Mouse (Mus musculus) kidney, embryonic 14.5 days (tissue): ENCODE measurements around the gene Trim71. TPM values are rescaled to one million over a fixed set of nuclear protein-coding genes. Genes with fewer than 3 reads are reported as not detected.

ENCODE experiments used
- ATAC-seq: fragments of 200-750 bp; cut with Nextera tagmentation; 2 replicates; pipeline ENCODE4 v1.8.0; 2017; ENCODE audit warnings: moderate number of reproducible peaks, mild to moderate bottlenecking, moderate TSS enrichment, moderate library complexity; ENCODE audit not compliant: low FRiP score, low TSS enrichment
- H3K27ac ChIP-seq: fragments of 300-500 bp; sonication (generic); 2 replicates; pipeline ENCODE4 v1.5.1; 2014; ENCODE audit warnings: low read depth, mild to moderate bottlenecking, low read length, moderate library complexity, mixed read lengths
- H3K27me3 ChIP-seq: fragments of 300-500 bp; sonication (generic); 2 replicates; pipeline ENCODE4 v1.6.1; 2014; ENCODE audit warnings: mild to moderate bottlenecking, low read length; ENCODE audit not compliant: control insufficient read depth, insufficient read depth
- H3K36me3 ChIP-seq: fragments of 300-500 bp; sonication (generic); 2 replicates; pipeline ENCODE4 v1.6.1; 2014; ENCODE audit warnings: low read length, mixed read lengths; ENCODE audit not compliant: control insufficient read depth, insufficient read depth
- H3K4me1 ChIP-seq: fragments of 300-500 bp; sonication (generic); 2 replicates; pipeline ENCODE4 v1.6.1; 2014; ENCODE audit warnings: low read length, mixed read lengths; ENCODE audit not compliant: control insufficient read depth, insufficient read depth
- H3K4me2 ChIP-seq: fragments of 300-500 bp; sonication (generic); replicated peaks from 2 replicates; pipeline ENCODE4 v1.6.1; 2014; ENCODE audit warnings: low read depth, mild to moderate bottlenecking, low read length
- H3K4me3 ChIP-seq: fragments of 300-500 bp; sonication (generic); 2 replicates; pipeline ENCODE4 v1.5.1; 2014; ENCODE audit warnings: mild to moderate bottlenecking, low read length
- H3K9ac ChIP-seq: fragments of 300-500 bp; sonication (generic); 2 replicates; pipeline ENCODE4 v1.6.1; 2014; ENCODE audit warnings: low read depth, mild to moderate bottlenecking, low read length, moderate library complexity
- H3K9me3 ChIP-seq: fragments of 300-500 bp; sonication (generic); 2 replicates; pipeline ENCODE4 v1.6.1; 2016; ENCODE audit warnings: low read length; ENCODE audit not compliant: control insufficient read depth
- WGBS: fragments of 180-500 bp; shearing (Covaris S2); extraction: QIAGEN DNeasy Blood & Tissue Kit; methylation state at CpG from one replicate; pipeline ENCODE4 v1.1.7; 2014; 5-methylcytosine and 5-hydroxymethylcytosine counted together
- polyA plus RNA-seq: library from polyadenylated mRNA; unstranded; fragments of >200 nt; fragmentation: Nextera tagmentation; extraction: Ambion mirVana; gene quantifications from 2 replicates; pipeline ENCODE4 v1.2.1, GENCODE M21; 2014

The Trim71 gene
- polyA plus RNA-seq, 1 experiment from 2014 or later, result 1.1 TPM

DNA sequence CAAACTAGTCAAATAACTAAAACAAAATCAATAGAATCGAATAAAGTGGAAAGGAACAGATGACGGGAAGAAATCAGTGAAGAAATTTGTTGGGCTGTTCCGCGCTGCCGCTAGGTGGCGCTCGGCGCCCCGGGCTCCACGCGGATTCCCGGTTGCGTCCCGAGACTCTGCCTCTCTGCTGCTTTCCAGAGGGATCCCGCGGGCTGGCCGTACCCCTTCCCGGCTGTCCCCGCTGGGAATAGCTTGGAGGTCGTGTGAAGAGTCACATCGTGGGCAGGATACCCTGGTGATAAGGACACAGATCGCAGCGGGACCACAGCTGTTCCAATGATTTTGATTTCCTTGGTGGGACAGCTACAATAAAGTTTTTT is 19.6 kb upstream of the Trim71 start:
- peaks cover 5% of the 10 kb centered on the region; the same call in 1 of the 2 replicates for H3K4me1 ChIP-seq
- no peaks in the 10 kb centered on the region for H3K9me3 ChIP-seq
- under 1% methylated on average over 23 of the region's 23 CpGs for WGBS
- ATAC-seq, result peak; percentile 58; the same call in 1 of the 2 replicates
- H3K27ac ChIP-seq, result 0 out of 2 replicates have a peak overlapping the region, but pooled peaks have one; percentile 59
- H3K36me3 ChIP-seq, result peaks cover 15% of the 10 kb centered on the region
- H3K4me2 ChIP-seq, result peak overlapping the region; percentile 86
- peak overlapping the region; percentile 55 for H3K9ac ChIP-seq
- H3K27me3 ChIP-seq, result no peaks in the 10 kb centered on the region
- peak overlapping the region; percentile 43 for H3K4me3 ChIP-seq

DNA sequence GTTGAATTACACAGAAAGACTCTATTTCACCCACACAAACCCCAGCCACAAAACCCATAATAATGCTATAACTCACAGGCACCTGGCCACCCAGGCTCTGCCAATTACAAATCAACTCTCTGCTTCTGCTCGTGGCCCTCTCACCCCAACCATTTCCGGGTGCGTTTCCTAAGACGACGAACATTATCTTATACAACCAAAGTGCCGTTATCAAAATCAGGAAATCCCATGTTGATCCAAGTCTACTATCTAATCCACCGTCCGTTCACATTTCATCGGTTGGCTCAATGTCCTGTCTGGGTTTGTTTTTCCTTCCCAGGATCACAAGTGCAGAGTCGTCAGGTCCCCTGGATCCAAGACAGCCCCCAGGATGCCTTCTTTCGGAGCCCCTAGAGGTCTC is 14.5 kb upstream of the Trim71 start:
- Histone ChIP-seq H3K9ac (no peak overlapping the region), H3K36me3 (no peaks in the 10 kb centered on the region), H3K27me3 (no peaks in the 10 kb centered on the region), H3K27ac (no peak overlapping the region), H3K9me3 (no peaks in the 10 kb centered on the region), H3K4me1 (no peaks in the 10 kb centered on the region), H3K4me3 (no peak overlapping the region), H3K4me2 (no peak overlapping the region)
- ATAC-seq, result no peak
- WGBS, result 53% methylated on average over 11 of the region's 11 CpGs

- WGBS, result 85% methylated on average over 1 of the region's 1 CpGs
- Histone ChIP-seq H3K9ac (no peak overlapping the region), H3K27me3 (no peaks in the 10 kb centered on the region), H3K4me3 (no peak overlapping the region), H3K27ac (no peak overlapping the region), H3K4me1 (no peaks in the 10 kb centered on the region), H3K4me2 (no peak overlapping the region), H3K9me3 (no peaks in the 10 kb centered on the region), H3K36me3 (no peaks in the 10 kb centered on the region)
- no peak for ATAC-seq
Observed at GRCm38 (mm10) chr9:114576001-114576400, 11.8 kb upstream of the Trim71 start.

GRCm38 (mm10) chr9:114573528-114573927 is 9.4 kb upstream of the Trim71 start:
- no peaks in the 10 kb centered on the region for H3K4me1 ChIP-seq
- no peak overlapping the region for H3K4me2 ChIP-seq
- no peak overlapping the region for H3K4me3 ChIP-seq
- no peak overlapping the region for H3K27ac ChIP-seq
- H3K9ac ChIP-seq, result no peak overlapping the region
- H3K27me3 ChIP-seq, result no peaks in the 10 kb centered on the region
- no peak for ATAC-seq
- no peaks in the 10 kb centered on the region for H3K9me3 ChIP-seq
- H3K36me3 ChIP-seq, result no peaks in the 10 kb centered on the region
- 61% methylated on average over 5 of the region's 5 CpGs for WGBS

DNA sequence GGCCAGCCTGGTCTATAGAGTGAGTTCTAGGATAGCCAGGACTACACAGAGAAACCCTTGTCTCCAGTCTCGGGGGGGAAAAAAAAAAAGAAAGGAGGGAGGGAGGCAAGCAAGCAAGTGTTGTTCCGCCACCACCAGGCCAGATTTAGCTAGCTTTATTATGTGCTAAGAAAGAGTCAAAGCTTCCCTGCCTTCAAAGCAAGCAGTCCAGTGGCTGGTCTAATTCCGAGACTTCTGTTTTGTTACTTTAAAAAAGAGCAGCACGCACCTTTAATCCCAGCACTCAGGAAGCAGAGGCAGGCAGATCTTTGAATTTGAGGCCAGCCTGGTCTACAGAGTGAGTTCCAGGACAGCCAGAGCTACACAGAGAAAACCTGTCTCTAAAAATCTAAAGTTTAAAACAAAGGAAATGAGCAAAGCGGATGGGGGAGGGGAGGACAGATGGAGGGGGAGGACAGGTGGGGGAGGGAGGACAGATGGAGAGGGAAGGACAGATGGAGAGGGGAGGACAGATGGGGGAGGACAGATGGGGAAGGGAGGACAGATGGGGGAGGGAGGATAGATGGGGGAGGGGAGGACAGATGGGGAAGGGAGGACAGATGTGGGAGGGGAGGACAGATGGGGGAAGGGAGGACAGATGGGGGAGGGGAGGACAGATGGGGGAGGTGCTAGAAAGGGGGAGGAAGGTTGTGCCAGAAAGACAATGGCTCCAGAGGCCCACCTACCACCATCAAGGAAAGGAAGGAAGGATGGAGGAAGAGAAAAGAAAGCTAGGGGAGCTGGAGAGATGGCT is 4.7 kb upstream of the Trim71 start:
- no peak overlapping the region for H3K27ac ChIP-seq
- H3K36me3 ChIP-seq, result no peaks in the 10 kb centered on the region
- H3K9me3 ChIP-seq, result no peaks in the 10 kb centered on the region
- no peak overlapping the region for H3K4me3 ChIP-seq
- no peak for ATAC-seq
- 86% methylated on average over 5 of the region's 5 CpGs for WGBS
- no peaks in the 10 kb centered on the region for H3K27me3 ChIP-seq
- no peak overlapping the region for H3K9ac ChIP-seq
- no peak overlapping the region for H3K4me2 ChIP-seq
- H3K4me1 ChIP-seq, result no peaks in the 10 kb centered on the region

DNA sequence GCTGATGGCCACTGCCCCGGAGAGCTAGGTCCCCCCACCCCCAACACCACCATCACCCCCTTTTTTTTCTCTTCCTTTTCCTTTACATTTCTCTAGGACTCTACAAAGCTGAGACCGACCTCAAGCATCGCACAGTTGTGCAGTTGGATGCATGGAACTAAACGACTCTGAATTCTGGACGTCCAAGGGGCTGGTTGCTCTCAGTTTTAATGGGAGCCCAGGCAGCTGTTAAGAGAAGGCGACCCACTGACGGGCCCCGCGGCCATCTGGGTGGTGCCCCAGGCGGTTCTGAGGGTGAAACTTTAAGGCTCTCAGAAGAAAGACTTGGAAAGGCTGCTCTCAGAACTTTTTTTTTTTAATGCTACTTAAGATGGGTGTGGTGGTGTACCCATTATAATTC is 498 bp upstream of the Trim71 start:
- 2% methylated on average over 10 of the region's 10 CpGs for WGBS
- Histone ChIP-seq H3K4me3 (peak overlapping the region; percentile 69), H3K36me3 (no peaks in the 10 kb centered on the region), H3K4me1 (peaks cover 5% of the 10 kb centered on the region; the same call in 1 of the 2 replicates), H3K9me3 (no peaks in the 10 kb centered on the region), H3K4me2 (peak overlapping the region; percentile 96), H3K9ac (peak overlapping the region; percentile 80; the same call in 1 of the 2 replicates), H3K27me3 (peaks cover 14% of the 10 kb centered on the region; the same call in 1 of the 2 replicates), H3K27ac (peak overlapping the region; percentile 86; the same call in 1 of the 2 replicates)
- ATAC-seq, result peak; percentile 11; the same call in 1 of the 2 replicates

DNA sequence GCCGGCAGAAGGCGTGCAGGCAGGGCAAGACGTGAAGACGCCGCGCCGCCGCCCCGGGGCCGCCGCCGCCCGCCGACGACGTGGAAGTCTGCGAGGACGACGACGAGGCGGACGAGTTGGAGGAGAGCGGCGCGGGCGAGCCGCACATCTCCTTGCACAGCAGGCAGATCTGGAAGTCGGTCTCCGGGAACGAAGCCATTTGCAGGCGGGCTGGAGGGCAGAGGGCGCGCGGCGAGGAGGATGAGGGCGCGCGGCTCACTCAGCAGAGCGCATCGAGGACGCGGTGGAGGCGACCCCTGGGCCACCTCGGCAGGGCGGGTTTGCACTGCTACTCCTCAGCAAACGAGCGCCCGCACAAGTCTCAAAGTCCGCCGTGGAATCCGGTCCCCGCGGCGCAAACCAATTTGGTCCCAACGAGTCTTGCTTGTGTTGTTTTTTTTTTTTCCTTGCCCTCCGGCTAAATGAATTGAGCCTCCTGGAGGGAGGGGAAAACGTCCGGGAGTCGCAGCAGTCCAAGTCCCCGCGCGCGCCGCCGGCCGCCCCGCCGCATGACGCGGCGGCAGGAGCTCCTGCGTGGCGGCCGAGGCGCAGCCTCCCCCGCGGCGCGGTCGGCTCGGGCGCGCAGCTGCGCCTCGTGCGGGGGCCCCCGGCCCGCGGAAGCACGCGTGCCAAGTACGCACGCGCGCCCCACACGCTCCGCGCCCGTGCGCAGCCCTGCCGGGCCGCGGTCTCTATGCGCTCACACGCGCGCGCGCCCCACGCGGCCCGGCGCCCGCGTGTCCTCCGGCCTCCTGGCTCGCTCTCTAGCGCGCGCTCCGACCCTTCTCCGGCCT is 1.0 kb downstream of the Trim71 start:
- Histone ChIP-seq H3K27me3 (peaks cover 14% of the 10 kb centered on the region; the same call in 1 of the 2 replicates), H3K9me3 (no peaks in the 10 kb centered on the region), H3K4me3 (peak overlapping the region; percentile 69), H3K4me1 (peaks cover 5% of the 10 kb centered on the region; the same call in 1 of the 2 replicates), H3K4me2 (peak overlapping the region; percentile 96), H3K9ac (peak overlapping the region; percentile 80), H3K27ac (peak overlapping the region; percentile 86), H3K36me3 (no peaks in the 10 kb centered on the region)
- peak; percentile 44; the same call in 1 of the 2 replicates for ATAC-seq
- under 1% methylated on average over 117 of the region's 122 CpGs for WGBS

DNA sequence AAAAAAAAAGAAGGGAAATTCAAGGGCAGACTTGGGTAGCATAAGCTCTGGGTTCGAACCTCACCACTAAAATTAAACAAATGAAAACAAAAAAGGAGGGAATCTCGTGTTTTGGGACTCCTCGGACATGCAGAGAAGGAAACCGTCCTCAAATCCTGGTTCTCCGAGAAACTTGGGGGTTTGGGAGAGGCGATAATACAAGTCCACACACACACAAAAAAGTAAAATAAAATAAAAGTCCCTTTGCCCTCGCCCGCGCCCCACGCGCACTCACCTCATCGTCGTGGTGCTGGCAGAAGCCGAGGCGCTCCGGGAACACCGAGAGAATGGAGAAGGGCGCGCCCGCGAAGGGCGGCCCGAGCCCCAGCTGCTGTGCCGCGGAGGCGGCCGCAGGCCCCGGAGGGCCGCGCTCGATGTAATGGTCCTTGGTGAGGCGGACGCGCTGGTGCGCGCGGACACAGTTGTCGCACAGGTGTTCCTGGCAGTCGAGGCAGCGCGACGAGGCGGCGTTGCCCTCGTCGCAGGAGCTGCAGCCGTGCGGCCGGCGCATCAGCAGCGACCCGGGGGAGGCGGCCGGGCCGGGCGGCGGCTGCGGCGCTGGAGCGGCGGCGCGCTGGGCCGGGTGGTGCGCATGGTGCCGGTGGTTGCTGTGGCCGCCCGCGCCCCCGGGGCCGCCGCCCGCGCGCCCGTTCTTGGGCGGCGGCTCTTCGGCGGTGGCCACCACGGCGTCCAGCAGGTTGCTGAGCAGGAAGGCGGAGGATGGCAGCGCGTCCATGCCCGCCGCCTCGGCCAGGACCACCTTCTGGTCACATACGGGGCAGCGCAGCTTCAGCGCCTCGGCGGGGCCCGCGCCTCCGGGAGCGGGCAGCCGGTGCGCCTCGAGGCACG is 1.9 kb downstream of the Trim71 start:
- Histone ChIP-seq H3K4me2 (peak overlapping the region; percentile 96), H3K9me3 (no peaks in the 10 kb centered on the region), H3K27ac (peak overlapping the region; percentile 55), H3K4me3 (peak overlapping the region; percentile 69), H3K27me3 (peaks cover 14% of the 10 kb centered on the region; the same call in 1 of the 2 replicates), H3K36me3 (no peaks in the 10 kb centered on the region), H3K4me1 (peaks cover 5% of the 10 kb centered on the region; the same call in 1 of the 2 replicates), H3K9ac (peak overlapping the region; percentile 80)
- under 1% methylated on average over 87 of the region's 101 CpGs for whole genome bisulfite sequencing
- ATAC-seq, result peak; percentile 34; the same call in 1 of the 2 replicates
